Mouse (Mus musculus) kidney, adult 8-10 months (tissue): ENCODE results near the gene Foxp4.

ENCODE experiments used
- DNase-seq, 2 experiments: peaks; one replicate each; pipeline ENCODE4 v3.0.0; 2022

The Foxp4 gene

DNA sequence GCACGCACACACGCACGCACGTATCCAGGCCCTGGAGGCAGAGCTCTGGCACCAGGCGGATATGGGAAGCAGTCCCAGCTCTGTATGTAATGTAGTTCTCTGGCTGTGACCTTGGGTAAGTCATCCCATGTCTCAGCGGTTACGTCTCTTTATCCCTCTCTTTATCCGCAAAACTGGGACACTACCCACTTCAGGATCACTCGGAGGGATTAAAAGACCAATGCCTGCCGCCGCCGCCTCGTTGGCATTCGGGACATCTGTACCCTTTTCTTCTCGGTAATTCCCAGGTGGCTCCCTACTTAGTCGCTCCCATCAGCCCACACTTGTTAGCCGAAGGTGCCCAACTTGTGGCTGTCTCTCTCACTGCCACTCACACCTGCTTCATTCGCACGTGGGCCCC, 35.2 kb downstream of the Foxp4 start:
- DNase-seq, result no peak

DNA sequence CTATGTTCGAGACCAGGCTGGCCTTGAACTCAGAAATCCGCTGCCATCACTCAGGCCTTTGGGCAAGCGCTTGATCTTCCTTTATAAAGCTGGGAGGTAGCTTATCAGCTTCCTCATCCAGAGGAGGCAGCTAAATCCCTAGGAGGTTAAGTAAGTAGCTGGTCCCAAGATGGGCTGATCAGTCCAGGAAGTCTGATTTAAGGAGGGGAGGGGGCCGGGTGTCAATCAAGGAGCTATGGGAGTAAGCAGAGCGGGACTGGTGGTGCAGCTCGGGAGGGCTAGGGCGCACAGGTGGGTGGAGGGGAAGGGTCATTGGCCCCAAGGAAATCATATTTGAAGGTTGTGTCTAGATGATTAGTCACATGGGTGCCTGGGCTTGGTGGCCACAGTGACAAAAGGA, 35.8 kb downstream of the Foxp4 start:
- no peak for DNase-seq

DNA sequence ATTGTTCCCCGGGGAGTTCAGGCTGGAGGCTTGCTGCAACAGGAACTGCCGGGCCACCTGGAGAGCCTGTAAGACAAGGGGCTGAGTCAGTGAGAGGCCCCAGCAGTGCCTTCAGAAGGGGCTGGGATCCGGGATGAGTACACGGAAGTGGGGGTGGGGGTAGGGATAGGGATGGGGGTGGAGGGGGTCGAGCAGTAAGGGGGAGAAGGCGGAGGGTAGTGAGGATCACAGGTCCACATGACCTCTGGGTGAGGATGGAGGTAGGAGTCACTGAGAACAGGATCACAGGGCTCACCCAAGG, 36.3 kb downstream of the Foxp4 start:
- DNase-seq, result no peak

DNA sequence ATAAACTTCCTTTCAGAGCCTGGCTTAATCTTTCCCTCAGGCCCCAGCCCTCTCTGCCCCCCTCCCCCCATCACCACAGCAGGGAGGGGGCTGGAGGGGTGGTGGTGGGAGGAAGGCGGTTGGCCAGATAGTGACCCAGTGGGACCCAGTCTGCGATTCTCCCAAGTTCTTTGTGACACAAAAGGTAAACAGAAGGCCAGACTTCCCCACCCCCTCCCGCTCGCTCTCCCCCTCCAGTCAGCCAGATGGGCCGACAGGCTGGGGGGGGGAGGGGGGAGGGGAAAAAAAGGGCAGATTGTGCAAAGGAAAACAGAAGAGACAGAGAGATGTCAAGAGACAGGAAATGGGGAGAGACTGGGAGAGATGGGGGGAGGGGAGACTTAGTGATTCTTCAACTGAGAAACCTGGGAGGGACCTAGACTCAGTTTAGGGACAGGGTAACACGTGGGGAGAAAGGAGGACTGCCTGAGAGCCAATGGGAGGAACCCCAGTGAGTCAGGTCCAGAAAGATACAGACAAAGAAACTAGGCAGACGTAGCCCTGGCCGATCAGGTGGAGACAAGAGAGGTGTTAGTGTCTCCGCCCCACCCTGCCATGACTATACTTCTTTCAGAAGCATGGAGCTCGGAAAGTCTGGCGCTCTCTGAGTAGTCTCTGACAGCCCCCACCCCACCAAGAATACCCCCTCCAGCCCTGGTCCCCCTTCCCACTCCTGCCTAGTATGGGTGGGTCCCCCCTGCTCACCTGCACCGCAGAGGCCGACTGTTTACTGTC, 36.9 kb downstream of the Foxp4 start:
- no peak for DNase-seq

DNA sequence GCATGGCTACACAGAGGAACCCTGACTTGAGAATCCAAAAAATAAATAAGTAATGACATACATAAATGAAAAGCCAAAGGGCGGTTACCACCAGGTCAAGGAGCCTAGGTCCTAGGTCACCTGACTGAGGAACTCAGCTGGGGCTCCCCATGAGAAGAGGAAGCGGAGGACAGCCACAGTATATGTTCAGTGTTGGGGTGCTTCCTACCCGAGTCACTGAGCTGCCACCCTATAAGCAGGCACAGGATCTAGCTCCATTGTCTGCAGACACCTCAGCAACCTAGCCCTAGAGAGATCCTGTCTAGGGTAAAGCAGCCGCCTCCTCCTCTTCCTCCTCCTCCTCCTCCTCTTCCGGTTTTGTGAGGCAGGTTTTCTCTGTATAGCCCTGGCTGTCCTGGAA, 41.3 kb downstream of the Foxp4 start:
- DNase-seq, result no peak

DNA sequence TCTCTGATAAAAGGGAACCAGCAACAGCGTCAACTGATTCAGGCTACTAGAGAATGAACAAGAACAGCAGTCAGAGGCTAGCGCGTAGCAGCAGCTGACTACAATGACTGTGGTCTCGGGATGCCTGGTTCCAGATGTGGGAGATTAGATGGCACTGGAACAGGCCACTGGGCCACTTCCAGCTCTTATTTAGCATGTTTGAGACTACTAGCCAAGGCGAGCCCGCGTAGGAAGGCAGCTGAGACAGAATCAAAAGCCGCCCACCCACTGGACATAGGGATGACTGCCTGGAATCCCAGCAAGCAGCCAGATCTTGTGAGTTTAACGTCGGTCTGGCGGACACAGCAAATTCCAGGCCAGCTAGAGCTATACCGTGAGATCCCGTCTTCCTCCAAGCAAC, 43.1 kb downstream of the Foxp4 start:
- no peak for DNase-seq

DNA sequence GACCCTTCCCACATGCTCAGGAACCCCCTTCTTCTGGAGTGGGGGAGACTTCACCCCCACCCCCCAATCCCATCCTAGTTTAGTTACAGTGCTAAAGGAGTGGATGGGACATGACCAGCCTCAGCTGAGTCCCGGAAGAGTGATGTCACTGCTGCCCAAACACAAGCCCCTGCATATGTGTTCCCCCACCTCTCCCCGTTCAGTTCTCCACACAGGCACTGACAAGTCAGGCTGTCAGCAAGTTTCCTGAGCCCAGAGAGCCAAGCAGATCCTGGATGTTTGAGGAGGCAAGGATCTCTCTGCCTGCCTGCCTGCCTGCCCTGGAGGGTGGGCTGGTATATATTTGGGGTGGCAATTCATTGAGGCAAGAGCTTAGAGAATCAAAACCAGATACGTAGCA, 45.2 kb downstream of the Foxp4 start:
- no peak for DNase-seq

DNA sequence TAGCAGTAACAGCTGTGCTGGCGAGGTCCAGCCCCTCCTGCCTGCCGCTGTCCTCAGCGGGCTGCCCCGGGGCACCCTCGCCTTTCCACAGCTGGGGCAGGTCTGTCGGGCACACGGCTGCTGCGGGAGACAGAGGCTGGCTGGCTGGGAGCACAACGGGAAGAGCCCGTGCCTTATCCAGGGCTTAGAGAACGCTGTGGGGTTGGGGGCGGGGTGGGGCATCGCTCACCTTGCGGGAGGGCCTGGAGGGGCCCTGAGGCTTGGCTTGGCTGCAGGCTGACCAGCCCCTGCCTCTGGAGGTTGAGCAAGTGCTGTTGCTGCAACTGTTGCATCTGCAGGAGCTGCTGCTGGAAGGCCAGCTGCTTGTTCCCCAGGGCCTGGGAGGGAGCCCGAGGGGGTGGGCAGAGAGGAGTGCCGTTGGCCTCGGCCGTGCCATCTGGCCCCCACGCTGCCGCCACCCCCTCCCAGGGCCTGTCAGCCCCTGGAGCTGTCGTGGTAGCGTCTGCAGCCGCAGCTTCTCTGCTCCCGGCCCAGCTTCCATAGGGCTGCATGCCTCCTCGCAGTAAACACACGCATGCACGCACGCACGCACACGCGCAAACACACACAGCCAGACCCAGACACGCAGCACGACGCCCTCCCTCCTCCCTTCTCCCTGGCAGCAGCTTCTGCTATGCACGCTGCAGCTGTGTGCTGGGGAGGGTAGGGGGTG, 45.9 kb downstream of the Foxp4 start:
- no peak for DNase-seq

DNA sequence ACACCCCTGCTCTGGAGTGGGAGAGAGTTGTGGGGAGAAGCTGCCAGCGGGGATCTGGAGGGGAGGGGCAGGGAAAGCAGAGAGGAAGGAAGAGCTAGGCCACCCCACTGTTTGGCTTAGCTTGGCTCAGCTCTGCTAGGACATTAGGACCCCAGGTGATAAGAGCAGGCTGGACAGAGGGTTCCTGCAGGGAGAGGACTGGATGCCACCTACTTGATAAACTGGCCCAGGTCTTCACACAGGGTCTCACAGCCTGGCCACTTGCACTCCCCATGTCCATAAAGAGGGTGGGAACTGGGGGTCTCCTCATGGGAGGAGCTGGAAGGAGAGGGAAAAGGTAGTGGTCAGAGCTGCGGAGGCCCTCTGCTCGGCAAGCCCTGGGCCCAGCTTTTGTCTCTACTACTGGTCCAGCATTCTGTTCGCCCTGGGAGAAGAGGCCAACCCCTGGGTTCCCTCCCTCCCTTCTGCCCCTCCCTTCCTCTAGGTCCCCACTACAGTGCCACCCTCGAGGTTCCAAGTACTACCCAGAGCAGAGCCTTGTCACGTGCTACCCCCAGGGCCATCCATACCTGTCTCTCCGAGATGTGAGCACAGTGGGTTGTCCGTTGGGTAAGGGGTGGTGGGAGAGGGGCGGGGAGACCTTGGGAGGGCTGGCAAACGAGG, 46.6 kb downstream of the Foxp4 start:
- DNase-seq, result no peak

DNA sequence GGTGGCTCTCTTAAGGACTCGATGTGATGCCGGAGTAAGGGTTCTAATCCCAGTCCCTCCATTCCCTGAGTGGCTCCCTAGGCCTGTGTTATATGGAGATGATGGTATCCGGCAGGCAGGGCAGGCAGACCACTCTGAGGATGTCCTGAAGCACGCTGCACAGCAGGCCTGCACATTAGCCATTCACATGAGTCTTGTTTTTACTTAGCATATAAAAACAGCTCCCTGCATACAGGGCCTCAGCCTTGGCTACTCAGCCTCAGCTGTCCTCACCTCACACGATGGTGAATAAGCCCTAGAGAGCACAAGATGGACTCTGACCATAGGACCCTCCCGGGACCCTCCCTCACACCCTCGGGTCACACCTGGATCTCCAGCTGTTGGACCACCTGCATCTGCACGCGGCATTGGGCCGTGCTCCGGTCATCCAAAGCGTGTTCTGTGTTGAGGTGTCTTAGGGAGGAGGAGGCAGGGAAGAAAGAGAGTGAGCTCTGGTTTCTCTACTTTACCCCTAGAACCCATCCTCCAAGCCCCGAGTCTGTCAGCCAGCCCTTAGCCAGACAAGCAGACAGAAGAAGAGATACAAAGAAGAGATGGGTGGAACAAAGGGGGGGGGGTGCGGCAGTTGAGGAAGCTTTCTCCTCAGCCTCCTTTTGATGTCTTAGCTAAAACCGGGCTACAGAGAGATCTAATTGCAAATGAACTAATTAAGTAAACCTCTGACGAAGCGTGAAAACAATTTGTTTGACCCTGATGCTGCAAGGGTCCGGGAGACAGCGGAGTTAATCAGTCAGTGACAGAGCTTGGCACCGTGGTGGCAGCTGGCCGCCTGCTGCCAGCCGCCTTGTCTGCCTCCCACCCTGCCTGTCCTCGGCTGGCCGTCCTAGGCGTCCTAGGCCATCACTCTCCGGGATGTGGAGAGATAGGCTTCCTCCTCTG, 47.4 kb downstream of the Foxp4 start:
- DNase-seq, result no peak

DNA sequence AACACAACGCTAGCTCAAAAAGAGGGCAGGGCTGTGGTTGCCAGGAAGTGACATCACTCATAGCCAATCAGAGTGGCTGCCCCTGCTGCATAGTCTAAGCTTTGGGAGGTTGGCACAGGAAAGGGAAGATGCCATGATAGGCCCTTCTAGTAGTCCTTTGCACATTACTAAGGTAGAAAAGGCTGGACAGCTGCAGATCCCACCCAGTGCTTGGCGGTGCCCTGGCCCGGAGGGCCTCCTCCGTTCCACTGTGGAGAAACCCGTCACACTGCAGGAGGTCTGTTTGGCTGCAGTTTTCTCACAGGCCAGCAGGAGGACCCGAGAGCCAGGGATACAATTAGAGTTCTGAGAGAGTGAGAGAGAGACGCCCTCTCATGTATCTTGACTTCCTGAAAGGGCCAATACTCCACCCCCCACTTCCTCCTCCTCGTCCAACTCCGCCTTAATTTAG, 51.1 kb downstream of the Foxp4 start:
- peak; percentile 73 to 86 for DNase-seq

DNA sequence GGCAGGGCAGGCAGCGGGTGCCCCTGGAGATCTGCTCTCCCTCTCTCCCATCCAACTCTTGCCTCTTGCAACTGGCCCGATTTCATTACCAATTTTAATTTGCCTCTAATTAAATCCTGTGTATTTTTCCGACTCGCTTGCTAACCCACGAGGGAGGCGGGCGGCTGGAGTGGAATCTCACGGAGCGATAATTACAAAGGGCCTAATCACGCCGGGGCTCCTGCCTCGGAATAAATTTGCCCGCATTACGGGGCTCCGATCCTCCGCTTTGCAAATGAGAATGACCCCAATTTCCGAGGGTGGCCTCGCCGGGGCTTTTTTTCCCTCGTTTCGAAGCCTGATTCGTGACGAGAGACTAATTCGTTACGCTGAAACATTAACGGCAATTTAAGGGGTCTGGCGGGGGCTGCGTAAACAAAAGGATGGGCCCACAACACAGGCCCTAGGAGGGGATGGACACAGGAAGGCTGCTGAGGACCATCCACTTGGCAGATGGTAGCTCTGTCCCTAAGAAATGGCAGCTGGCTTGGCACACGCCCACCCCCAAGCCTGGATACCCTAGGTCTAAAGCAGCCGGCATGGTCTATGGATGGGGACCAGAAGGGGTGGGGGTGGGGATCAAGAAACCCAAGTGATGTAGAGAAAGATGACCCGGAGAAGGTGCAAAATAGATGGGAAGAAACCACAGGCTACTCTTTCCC, 52.0 kb downstream of the Foxp4 start:
- no peak for DNase-seq

DNA sequence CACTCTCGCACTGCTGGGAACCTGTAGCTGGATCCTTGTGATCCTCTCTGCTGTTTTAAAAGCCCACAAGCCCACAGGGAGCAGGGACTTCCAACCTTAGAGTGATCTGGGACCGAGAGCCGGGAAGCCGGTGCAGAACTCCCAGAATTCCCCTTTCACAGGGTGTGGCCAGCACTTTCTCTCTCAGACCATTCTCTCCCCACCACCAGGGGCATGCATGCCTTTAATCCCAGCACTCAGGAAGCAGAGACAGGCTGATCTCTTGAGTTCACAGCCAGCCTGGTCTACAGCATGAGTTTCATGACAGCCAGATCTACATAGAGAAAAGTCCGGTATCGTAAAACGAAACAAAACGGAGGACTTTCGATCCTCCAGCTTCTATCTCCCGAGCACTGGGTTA, 54.6 kb downstream of the Foxp4 start:
- no peak for DNase-seq

DNA sequence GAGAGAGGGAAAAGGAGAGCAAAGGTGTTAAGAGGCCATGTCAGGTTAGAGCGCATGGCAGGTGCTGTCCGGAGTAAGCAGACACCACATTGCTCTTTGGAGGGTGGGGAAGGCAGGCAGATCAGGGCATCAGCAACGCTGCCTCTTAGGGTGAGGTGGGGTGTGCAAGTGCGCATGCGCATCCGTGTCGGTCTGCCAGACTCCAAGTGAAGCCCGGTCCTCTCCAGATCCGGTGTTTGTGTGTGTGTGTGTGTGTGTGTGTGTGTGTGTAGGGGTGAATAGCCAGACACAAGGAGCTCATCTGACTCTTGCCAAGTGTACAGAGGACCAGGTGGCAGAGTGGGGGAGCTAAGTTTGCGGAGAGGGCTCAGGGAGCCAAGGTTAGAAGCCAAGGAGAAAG, 58.4 kb downstream of the Foxp4 start:
- DNase-seq, result no peak

DNA sequence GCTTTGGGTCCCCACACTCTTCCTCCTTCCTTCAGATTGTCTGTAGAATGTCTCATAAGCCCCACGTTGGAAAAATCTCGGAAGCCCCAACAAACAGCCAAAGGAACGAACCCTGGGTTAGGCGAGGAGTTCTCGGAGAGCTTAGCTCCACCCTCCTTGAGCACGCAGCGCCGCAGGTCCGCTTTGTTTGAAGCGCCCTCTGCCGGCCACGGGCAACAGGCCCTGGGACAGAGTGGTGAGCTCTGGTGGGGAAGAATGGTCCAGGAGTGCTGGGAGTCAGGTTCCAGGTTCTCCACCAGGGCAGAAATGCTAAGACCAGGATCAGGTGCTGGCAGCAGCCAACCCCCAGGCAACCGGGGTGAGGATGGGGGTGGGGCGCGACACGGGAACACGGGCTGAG, 59.9 kb downstream of the Foxp4 start:
- DNase-seq, result peak; percentile 64 to 82

DNA sequence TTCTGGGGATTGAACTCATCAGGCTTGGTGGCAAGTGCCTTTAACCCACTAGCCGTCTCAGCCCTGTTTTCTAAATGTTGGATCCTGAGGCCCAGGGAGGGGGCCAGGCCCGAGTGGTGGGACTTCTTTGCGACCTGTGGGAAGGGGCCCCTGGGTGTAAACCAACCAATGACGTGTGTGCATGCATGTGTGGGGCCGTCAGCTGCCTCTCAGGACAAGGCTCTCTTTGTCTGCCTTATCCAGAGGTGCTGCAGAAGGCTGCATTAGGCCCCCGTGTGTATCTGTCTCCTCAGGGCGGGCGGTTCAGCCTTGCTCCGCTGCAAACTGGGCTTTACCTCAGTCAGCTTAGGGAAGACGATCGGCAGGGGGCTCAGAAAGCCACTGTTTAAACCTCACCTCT, 61.0 kb downstream of the Foxp4 start:
- no peak for DNase-seq

DNA sequence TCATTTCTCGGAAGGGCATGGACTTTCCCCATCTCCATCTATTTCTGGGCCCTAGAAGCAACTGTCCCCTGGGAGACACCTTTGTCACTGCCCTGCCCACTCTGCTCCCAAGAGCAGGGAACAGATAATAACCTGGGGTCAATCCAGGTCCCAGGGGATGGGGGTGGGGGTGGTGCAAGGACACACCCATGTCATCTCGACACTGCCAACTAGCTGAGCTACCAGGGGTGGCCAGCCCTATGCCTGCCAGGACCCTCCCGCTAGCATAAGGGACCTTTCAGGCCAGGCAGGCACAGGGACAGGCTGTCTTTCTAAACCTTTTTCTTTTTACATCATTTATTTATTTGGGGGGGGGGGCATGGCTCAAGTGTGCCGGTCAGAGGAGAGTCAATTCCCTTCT, 61.4 kb downstream of the Foxp4 start:
- DNase-seq, result no peak

DNA sequence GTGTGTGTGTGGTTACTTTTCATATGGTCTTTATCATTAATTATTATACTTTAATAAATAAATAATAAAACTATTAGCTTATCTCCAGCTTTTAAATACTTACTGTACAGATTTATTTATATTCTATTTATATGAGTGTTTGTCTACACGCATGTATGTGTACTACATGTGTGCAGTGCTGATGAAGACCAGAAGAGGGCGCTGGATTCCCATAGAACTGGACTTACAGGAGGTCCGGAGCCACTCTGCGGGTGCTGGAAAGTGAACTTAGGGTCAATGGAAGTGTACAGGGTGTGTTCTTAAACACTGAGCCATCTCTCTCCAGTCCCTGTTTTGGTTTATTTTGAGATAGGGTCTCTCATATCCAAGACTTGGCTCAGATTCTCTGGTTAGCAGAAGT, 68.9 kb downstream of the Foxp4 start:
- no peak for DNase-seq

DNA sequence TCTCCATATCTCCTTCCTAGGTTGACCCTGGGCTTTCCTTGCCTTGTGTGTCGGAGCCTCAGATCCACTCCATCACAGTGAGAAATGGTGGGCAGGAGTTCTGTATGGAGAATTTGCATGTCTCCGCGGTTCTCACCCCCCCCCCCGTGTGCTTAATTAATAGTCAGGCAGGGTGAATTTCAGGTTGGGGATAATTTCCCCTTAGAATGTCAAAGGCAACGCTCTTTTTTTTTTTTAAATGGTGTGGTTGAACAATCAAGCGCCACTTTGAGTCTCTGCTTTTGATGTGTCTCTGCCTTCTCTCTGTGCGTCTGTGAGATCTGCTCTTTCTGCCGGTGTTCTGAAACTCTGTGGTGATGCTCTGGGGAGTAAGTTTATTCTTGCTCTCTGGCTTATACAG, 69.5 kb downstream of the Foxp4 start:
- no peak for DNase-seq

DNA sequence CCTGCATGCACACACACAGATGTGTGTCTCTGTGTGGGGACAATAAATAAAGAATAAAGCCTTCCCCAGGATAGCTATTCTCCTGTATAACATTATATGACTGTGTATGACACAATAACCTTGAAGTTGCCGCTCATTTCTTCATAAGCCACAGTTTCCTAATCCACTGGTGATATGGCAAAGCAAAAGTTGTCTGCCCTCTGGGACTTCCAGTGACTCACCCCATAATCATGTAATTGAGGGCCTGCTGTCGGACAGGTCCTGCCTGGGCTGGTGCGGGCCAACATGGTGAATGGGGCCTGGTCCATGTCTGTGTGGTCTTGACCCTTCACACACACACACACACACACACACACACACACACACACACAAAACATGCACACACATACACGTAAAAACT, 70.7 kb downstream of the Foxp4 start:
- DNase-seq, result no peak

DNA sequence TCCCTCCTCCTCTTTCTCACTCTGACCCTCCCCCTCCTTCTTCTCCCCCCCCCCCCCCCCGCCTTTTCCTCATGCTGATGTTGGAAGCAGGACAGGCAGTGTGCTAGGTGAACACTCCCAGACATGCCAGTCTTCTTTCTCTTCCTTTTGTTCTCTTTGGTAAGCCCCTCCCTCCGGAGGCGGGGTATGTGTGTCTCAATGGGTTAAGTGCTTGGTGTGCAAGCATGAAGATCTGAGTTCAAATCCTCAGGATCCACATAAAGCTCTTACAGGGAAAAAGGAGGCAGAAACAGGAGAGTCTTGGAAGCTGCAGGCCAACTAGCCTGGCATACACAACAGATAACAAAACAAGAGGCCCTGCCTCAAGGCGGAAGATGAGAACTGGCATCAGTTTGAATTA, 71.1 kb downstream of the Foxp4 start:
- no peak for DNase-seq

DNA sequence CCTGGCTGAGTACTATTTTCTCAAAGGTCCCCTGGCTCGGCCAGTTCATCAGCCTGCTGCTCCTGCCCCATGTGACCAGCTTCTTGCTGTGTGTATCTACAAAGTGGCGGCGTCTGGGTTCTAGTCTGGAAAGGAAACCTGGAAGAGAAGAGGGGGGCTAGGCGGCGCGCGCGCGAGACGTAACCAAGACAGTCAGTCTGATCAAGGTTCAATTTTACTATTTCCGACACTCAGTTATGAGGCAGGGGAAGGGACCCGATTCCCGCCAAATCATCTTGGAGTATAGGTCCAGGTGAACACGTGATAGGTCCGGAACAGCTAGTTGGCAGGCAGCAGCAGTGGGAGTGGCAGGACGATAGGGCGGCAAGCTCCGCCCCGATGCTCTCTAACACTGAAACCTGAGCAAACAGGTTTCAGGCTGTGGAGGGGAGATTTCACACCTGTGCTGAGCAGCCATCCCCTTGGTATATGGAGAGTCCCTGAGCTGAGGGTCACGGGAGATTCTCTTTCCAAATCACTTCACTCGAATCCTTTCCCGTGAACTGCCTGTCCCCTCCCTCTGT, 72.6 kb downstream of the Foxp4 start:
- DNase-seq, result peak; percentile 46 to 49
